ENCODE assay signal across 21 mouse cellular contexts in the genomic region with DNA sequence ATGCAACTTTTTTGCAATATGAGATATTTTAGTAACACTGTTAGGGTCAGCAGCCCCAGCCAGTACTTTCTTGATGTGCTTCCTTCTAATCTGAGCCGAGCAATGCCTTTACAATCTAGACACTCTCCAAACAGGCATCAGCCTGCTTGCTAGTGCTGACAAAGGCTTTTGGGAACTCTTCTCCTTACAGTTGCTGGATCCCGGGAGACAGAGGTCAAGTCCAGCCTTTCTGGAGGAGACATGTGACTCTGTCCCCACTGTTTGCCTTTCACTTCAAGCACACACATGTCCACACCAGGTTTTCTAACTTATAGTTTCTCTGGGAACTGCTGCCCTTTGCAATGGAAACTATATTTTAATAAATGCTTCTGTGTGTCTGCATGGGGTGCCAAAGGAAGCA.
A peak's percentile ranks its signal among the peaks of the same experiment; 100 is the strongest.
DNase-seq lines count a peak whose midpoint lies in the region; ATAC-seq lines count a peak whose summit lies in the region.
"Had no signal": no experiment of that assay in that cellular context is flagged by ENCODE, and none has a peak within 500 bp of the region (broad histone marks: within the 10 kb centered on the region; RNA-seq: fewer than 3 reads in every experiment).

No protein-coding gene starts in this region.

- no peaks in the 10 kb centered on the region for H3K27me3 ChIP-seq in heart, embryonic 13.5 days (replicated peaks)
- H3K27me3 ChIP-seq in kidney, embryonic 16.5 days (ENCODE audit: insufficient read depth, low read length) = no peaks in the 10 kb centered on the region
- H3K27me3 ChIP-seq in forebrain, embryonic 14.5 days (replicated peaks; ENCODE audit: control insufficient read depth, insufficient read depth, low read length) = no peaks in the 10 kb centered on the region
- H3K27me3 ChIP-seq: forebrain, embryonic 13.5 days; hindbrain, embryonic 13.5 days; limb, embryonic 13.5 days; liver, embryonic 13.5 days; lung, embryonic 15.5 days; midbrain, embryonic 12.5 days had no signal

- peak overlapping the region; percentile 36 for H3K27ac ChIP-seq in heart, embryonic 13.5 days (replicated peaks)
- no peak overlapping the region for H3K27ac ChIP-seq in kidney, embryonic 16.5 days (ENCODE audit: low read length)
- no peak overlapping the region for H3K27ac ChIP-seq in forebrain, embryonic 14.5 days (ENCODE audit: low read depth, low read length)
- H3K27ac ChIP-seq: forebrain, embryonic 13.5 days; gastrocnemius, adult 2 months; hindbrain, embryonic 13.5 days; kidney, postnatal 0 days; limb, embryonic 13.5 days; liver, embryonic 13.5 days; lung, embryonic 15.5 days; midbrain, embryonic 12.5 days; stomach, postnatal 0 days had no signal

- intact Hi-C loops in heart, postnatal 10 days (cut with DNase I) = no loop called here

- 24% methylated on average over 2 of the region's 2 CpGs for WGBS in heart, embryonic 13.5 days
- WGBS in kidney, embryonic 16.5 days = 50% methylated on average over 2 of the region's 2 CpGs
- 73% methylated on average over 2 of the region's 2 CpGs for WGBS in forebrain, embryonic 14.5 days

- peak overlapping the region; percentile 25; the same call in 1 of the 2 replicates for H3K9ac ChIP-seq in heart, embryonic 13.5 days
- no peak overlapping the region for H3K9ac ChIP-seq in kidney, embryonic 16.5 days (replicated peaks; ENCODE audit: low read length)
- H3K9ac ChIP-seq in forebrain, embryonic 14.5 days (ENCODE audit: low read length) = no peak overlapping the region
- H3K9ac ChIP-seq: hindbrain, embryonic 13.5 days; limb, embryonic 13.5 days; liver, embryonic 13.5 days; lung, embryonic 15.5 days had no signal

- no peak overlapping the region for H3K4me3 ChIP-seq in heart, embryonic 13.5 days
- no peak overlapping the region for H3K4me3 ChIP-seq in kidney, embryonic 16.5 days (ENCODE audit: low read length)
- H3K4me3 ChIP-seq in forebrain, embryonic 14.5 days (ENCODE audit: low read depth, low read length) = no peak overlapping the region
- H3K4me3 ChIP-seq: forebrain, embryonic 13.5 days; gastrocnemius, adult 2 months; hindbrain, embryonic 13.5 days; limb, embryonic 13.5 days; liver, embryonic 13.5 days; lung, embryonic 15.5 days; midbrain, embryonic 12.5 days had no signal

- ATAC-seq in heart, embryonic 13.5 days (ENCODE audit: extremely low read depth, insufficient number of reproducible peaks, low FRiP score, low TSS enrichment) = no peak
- ATAC-seq in kidney, embryonic 16.5 days (ENCODE audit: low FRiP score, low TSS enrichment) = no peak
- no peak for ATAC-seq in forebrain, embryonic 14.5 days
- ATAC-seq: CD4-positive, CD25-positive, alpha-beta regulatory T cell, adult 4 months; forebrain, embryonic 13.5 days had no signal

- H3K36me3 ChIP-seq in heart, embryonic 13.5 days = no peaks in the 10 kb centered on the region
- 0 out of 2 replicates have a peak, but pooled peaks cover 4% of the 10 kb centered on the region for H3K36me3 ChIP-seq in kidney, embryonic 16.5 days (ENCODE audit: insufficient read depth, low read length)
- H3K36me3 ChIP-seq in forebrain, embryonic 14.5 days (ENCODE audit: control insufficient read depth, insufficient read depth, low read length) = no peaks in the 10 kb centered on the region
- H3K36me3 ChIP-seq: limb, embryonic 13.5 days; liver, embryonic 13.5 days; lung, embryonic 15.5 days; midbrain, embryonic 12.5 days had no signal

- no peak overlapping the region for H3K4me2 ChIP-seq in heart, embryonic 13.5 days
- no peak overlapping the region for H3K4me2 ChIP-seq in kidney, embryonic 16.5 days (replicated peaks; ENCODE audit: low read depth, low read length)
- H3K4me2 ChIP-seq in forebrain, embryonic 14.5 days (ENCODE audit: low read length) = no peak overlapping the region
- H3K4me2 ChIP-seq: forebrain, embryonic 13.5 days; hindbrain, embryonic 13.5 days; limb, embryonic 13.5 days; liver, embryonic 13.5 days; lung, embryonic 15.5 days; midbrain, embryonic 12.5 days had no signal

- no peaks in the 10 kb centered on the region for H3K9me3 ChIP-seq in heart, embryonic 13.5 days
- no peaks in the 10 kb centered on the region for H3K9me3 ChIP-seq in kidney, embryonic 16.5 days (ENCODE audit: low read length)
- H3K9me3 ChIP-seq in forebrain, embryonic 14.5 days (replicated peaks; ENCODE audit: control insufficient read depth, low read length) = no peaks in the 10 kb centered on the region
- H3K9me3 ChIP-seq: forebrain, embryonic 13.5 days; hindbrain, embryonic 13.5 days; limb, embryonic 13.5 days; liver, embryonic 13.5 days; lung, embryonic 15.5 days; midbrain, embryonic 12.5 days had no signal

- DNase-seq in heart, postnatal 10 days = no peak
- DNase-seq in kidney, adult 8-10 months = peak; percentile 21 to 32
- peak; percentile 11 for DNase-seq in NIH3T3 (ENCODE audit: low read depth)
- DNase-seq in kidney, postnatal 36 days = peak; percentile 29 to 48
- no peak for DNase-seq in forebrain, embryonic 14.5 days (ENCODE audit: low spot score)
- DNase-seq: adrenal gland, postnatal 36 days; cerebellum, adult 9-10 months; gastrocnemius, adult 2 months; liver, embryonic 13.5 days; thymus, adult 2 months; thymus, postnatal 4 days had no signal

- peaks cover 70% of the 10 kb centered on the region for H3K4me1 ChIP-seq in heart, embryonic 13.5 days
- H3K4me1 ChIP-seq in kidney, embryonic 16.5 days (ENCODE audit: insufficient read depth, low read length) = no peaks in the 10 kb centered on the region
- H3K4me1 ChIP-seq in forebrain, embryonic 14.5 days (ENCODE audit: control insufficient read depth, insufficient read depth, low read length) = peaks cover 7% of the 10 kb centered on the region; the same call in 1 of the 2 replicates

Comparison
In these comparisons a context has a peak if more than half of its experiments do, and no peak if none do; other contexts are left out.
1. DNase-seq: peak in kidney, adult 8-10 months (2 of 2), NIH3T3 (single experiment) and kidney, postnatal 36 days (2 of 2); none in heart, postnatal 10 days (0 of 2) and forebrain, embryonic 14.5 days (single experiment).